Mouse (Mus musculus): Measurements from ENCODE around the gene Defb25.

- no peak for TF ChIP-seq POLR2A (IDR thresholded peaks at IDR 0.05; ENCODE audit: low read depth, low read length)
- no peak for TF ChIP-seq CTCF (IDR thresholded peaks at IDR 0.05; ENCODE audit: borderline replicate concordance, insufficient read depth, low read length)
These were observed 34.4 kb downstream of the Defb25 start for GRCm38 (mm10) chr2:152588450-152588849.

All from embryonic fibroblast, embryonic 13.5 days (primary cell).